Mouse (Mus musculus) retina, embryonic 14.5 days (tissue): ENCODE measurements at regions not wholly inside any gene's neighbourhood (a gene's known extent, or its start where the extent isn't known, plus 50 kb on each side); places are given as distances from the start of the nearest gene placed in this dataset.
A peak's percentile ranks its signal among the peaks of the same experiment; 100 is the strongest.
"Not testable (repeated sequence)": the region's sequence is repeated elsewhere in the genome, so short reads cannot be mapped to it uniquely, and the experiment has no call there.

Source experiments
- DNase-seq: peaks from one replicate; pipeline ENCODE4 v3.0.0-alpha.2; 2015; ENCODE audit warnings: low spot score

DNA sequence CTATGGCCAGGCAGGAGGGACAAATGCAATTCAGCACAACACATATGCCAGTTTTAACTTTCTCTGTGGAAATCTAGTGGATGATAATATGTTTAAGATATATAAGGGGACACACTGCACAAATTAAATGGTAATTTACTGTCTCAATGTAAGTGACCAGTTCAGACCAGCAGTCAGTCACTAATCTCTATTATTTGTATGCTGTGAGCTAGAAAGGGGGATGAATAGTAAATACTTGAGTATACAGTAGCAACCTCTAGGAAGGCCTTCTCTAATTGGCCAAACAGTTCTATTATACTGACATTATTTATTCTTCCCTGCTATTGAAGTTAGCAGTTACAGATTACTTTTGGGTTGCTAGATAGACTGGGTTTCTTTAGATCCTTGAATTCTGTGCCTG, 391.2 kb downstream of the Fign start:
- DNase-seq = no peak

GRCm38 (mm10) chr2:63706183-63706582, 391.7 kb downstream of the Fign start:
- DNase-seq = peak; percentile 37

DNA sequence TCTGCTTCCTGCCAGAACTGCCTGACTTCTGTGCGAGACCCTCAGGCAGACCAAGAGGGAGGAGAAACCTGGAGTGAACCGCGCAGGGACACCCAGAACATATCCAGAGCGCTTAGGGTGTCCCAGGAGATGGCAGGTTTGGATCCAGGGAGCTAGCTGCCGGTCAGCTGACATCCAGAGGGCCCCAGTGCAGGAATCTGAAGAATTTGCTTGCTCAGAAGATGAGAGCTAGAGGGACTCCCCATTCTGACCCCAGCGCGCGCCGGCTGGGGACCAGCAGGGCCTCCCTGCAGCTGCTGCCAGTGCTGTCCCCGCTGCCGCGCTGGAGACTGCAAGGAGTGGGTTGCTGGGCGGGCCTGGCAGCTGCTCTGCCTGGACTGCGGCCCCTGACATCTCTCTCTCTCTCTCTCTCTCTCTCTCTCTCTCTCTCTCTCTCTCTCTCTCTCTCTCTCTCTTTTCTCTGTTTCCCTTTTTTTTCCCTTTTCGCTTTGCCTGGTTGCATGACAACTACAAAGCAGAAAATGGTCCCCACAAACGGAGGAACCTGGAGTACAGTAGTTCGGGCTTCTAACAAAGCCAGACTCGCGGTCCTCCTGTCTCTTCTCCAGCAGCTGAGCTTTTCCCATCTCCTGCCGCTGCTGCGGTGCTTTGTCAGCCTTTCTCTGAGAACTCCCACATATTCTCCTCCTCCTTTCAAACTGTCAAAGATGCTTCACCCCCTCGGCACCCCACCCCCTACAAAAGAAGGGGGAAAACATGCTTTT, 395.3 kb downstream of the Fign start:
- DNase-seq = peak; percentile 84

GRCm38 (mm10) chr2:63701861-63702260, 396.0 kb downstream of the Fign start:
- DNase-seq = no peak

GRCm38 (mm10) chr2:63700255-63700654, 397.6 kb downstream of the Fign start:
- DNase-seq = peak; percentile 78

GRCm38 (mm10) chr2:63669700-63670099, 428.1 kb downstream of the Fign start:
- peak; percentile 26 for DNase-seq

GRCm38 (mm10) chr2:63668784-63669183, 429.1 kb downstream of the Fign start:
- no peak for DNase-seq

- DNase-seq = not testable (repeated sequence)
Observed at GRCm38 (mm10) chr2:63659947-63660346, 437.9 kb downstream of the Fign start.
